Mouse (Mus musculus) embryonic facial prominence, embryonic 15.5 days (tissue): ENCODE results near the gene Tgm1. TPM values are rescaled to one million over a fixed set of nuclear protein-coding genes. Genes with fewer than 3 reads are reported as not detected.
"Not testable (repeated sequence)": the region's sequence is repeated elsewhere in the genome, so short reads cannot be mapped to it uniquely, and the experiment has no call there.

ENCODE experiments used
- ATAC-seq: fragments of 200-750 bp; cut with Nextera tagmentation; 2 replicates; pipeline ENCODE4 v1.8.0; 2017; ENCODE audit warnings: low read depth, moderate TSS enrichment; ENCODE audit not compliant: insufficient number of reproducible peaks, low FRiP score, low TSS enrichment
- H3K27ac ChIP-seq: fragments of 300-500 bp; sonication (generic); replicated peaks from 2 replicates; pipeline ENCODE4 v1.5.1; 2015; ENCODE audit warnings: mild to moderate bottlenecking, inconsistent platforms
- H3K27me3 ChIP-seq: fragments of 300-500 bp; sonication (generic); 2 replicates; pipeline ENCODE4 v1.6.1; 2015; ENCODE audit warnings: inconsistent platforms
- H3K36me3 ChIP-seq: fragments of 300-500 bp; sonication (generic); 2 replicates; pipeline ENCODE4 v1.6.1; 2015; ENCODE audit warnings: mild to moderate bottlenecking, inconsistent platforms
- H3K4me1 ChIP-seq: fragments of 300-500 bp; sonication (generic); 2 replicates; pipeline ENCODE4 v1.6.1; 2015; ENCODE audit warnings: inconsistent platforms
- H3K4me2 ChIP-seq: fragments of 300-500 bp; sonication (generic); replicated peaks from 2 replicates; pipeline ENCODE4 v1.6.1; 2015; ENCODE audit warnings: mild to moderate bottlenecking, inconsistent platforms
- H3K4me3 ChIP-seq: fragments of 300-500 bp; sonication (generic); replicated peaks from 2 replicates; pipeline ENCODE4 v1.5.1; 2015; ENCODE audit warnings: mild to moderate bottlenecking, inconsistent platforms
- H3K9ac ChIP-seq: fragments of 300-500 bp; sonication (generic); 2 replicates; pipeline ENCODE4 v1.6.1; 2015; ENCODE audit warnings: inconsistent platforms
- H3K9me3 ChIP-seq: fragments of 300-500 bp; sonication (generic); replicated peaks from 2 replicates; pipeline ENCODE4 v1.6.1; 2016; ENCODE audit warnings: inconsistent platforms
- WGBS: fragments of 180-500 bp; shearing (Covaris S2); methylation state at CpG from one replicate; pipeline ENCODE4 v1.1.7; 2015; 5-methylcytosine and 5-hydroxymethylcytosine counted together
- polyA plus RNA-seq: library from polyadenylated mRNA; unstranded; fragments of >200 nt; fragmentation: Nextera tagmentation; extraction: Ambion mirVana; gene quantifications from 2 replicates; pipeline ENCODE4 v1.2.1, GENCODE M21; 2015

Gene Tgm1
- 27.3 and 28.0 TPM in 2 replicates for polyA plus RNA-seq

DNA sequence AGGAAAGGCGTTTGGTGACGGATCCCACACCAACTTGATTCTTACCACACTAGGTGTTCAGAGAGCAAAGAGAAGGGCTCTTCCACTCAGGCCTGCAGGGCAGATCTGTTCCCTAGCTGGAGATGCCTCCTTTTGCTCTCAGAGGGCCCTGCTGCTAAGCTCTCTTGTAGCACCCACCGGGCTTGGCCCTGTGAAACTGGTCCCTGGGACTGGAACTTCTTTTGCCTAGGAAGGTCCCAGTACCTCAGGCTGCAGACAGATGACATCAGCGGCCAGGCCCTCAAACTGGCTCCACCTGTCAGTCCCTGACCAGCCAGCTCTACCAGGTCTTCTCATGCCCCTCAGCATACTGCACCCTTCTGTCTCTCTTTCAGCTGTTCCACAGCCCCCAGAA lies at the start of gene Tgm1:
Tgm1 (minus strand) TSS at position 198 of the 394 bp plus-strand sequence.
- Histone ChIP-seq H3K4me3 (peak within 1 kb of the TSS; percentile 23), H3K9me3 (no peaks in the 10 kb centered on the region), H3K4me1 (peaks cover 19% of the 10 kb centered on the region), H3K4me2 (peak within 1 kb of the TSS; percentile 41), H3K27ac (peak within 1 kb of the TSS; percentile 74), H3K36me3 (peaks cover 22% of the 10 kb centered on the region), H3K9ac (no peak within 1 kb of the TSS; the same call in 1 of the 2 replicates), H3K27me3 (peaks cover 10% of the 10 kb centered on the region; the same call in 1 of the 2 replicates)
- ATAC-seq, result no peak
- WGBS, result 24% methylated on average over 4 of the region's 4 CpGs

DNA sequence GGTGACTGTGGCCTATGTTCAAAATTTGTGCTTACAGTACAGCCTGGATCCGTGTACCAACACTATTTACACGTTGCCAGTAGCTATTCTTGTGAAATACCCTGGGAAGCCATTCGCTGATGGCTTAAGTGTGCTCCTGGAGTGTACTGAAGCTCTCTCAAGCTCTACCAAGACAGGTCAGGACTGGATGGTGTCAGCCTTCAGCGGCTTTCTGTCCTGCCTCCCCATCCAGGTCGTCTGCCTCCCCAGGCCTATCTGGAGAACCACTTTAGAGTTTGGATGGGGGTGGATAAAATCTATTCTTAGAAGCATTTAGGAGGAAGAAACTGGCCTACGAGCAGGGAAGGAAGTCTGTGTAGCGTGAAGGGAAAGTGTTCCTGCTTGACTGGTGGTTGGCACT lies 49.4 kb upstream of the Tgm1 start:
- no peaks in the 10 kb centered on the region for H3K36me3 ChIP-seq
- H3K9me3 ChIP-seq, result no peaks in the 10 kb centered on the region
- H3K27ac ChIP-seq, result peak overlapping the region; percentile 58; the same call in 1 of the 2 replicates
- H3K4me1 ChIP-seq, result peaks cover 31% of the 10 kb centered on the region
- peak overlapping the region; percentile 97 for H3K4me2 ChIP-seq
- no peak for ATAC-seq
- H3K4me3 ChIP-seq, result no peak overlapping the region
- H3K27me3 ChIP-seq, result peaks cover 37% of the 10 kb centered on the region
- H3K9ac ChIP-seq, result no peak overlapping the region
- 51% methylated on average over 7 of the region's 7 CpGs for WGBS

DNA sequence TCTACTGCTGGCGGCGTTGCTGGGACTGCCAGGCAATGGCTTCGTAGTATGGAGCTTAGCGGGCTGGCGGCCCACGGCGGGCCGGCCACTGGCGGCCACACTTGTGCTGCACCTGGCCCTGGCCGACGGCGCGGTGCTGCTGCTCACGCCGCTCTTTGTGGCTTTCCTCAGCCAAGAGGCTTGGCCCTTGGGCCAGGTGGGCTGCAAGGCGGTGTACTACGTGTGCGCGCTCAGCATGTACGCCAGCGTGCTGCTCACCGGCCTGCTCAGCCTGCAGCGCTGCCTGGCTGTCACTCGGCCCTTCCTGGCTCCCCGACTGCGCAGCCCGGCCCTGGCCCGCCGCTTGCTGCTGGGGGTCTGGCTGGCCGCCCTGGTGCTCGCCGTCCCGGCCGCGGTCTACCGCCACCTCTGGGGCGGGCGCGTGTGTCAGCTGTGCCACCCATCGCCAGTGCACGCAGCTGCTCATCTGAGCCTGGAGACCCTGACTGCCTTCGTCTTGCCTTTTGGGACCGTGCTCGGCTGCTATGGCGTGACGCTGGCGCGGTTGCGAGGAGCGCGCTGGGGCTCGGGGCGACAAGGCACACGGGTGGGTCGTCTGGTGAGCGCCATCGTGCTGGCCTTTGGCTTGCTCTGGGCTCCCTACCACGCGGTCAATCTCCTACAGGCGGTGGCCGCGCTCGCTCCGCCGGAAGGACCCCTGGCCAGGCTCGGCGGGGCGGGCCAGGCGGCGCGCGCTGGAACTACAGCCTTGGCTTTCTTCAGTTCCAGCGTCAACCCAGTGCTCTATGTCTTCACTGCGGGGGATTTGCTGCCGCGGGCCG lies 48.5 kb upstream of the Tgm1 start:
- ATAC-seq, result peak; percentile 73
- under 1% methylated on average over 77 of the region's 77 CpGs for WGBS
- H3K27me3 ChIP-seq, result peaks cover 30% of the 10 kb centered on the region
- H3K9me3 ChIP-seq, result no peaks in the 10 kb centered on the region
- H3K4me1 ChIP-seq, result peaks cover 22% of the 10 kb centered on the region
- H3K4me2 ChIP-seq, result peak overlapping the region; percentile 97
- peak overlapping the region; percentile 60 for H3K4me3 ChIP-seq
- H3K27ac ChIP-seq, result peak overlapping the region; percentile 58
- H3K36me3 ChIP-seq, result no peaks in the 10 kb centered on the region
- H3K9ac ChIP-seq, result peak overlapping the region; percentile 69

DNA sequence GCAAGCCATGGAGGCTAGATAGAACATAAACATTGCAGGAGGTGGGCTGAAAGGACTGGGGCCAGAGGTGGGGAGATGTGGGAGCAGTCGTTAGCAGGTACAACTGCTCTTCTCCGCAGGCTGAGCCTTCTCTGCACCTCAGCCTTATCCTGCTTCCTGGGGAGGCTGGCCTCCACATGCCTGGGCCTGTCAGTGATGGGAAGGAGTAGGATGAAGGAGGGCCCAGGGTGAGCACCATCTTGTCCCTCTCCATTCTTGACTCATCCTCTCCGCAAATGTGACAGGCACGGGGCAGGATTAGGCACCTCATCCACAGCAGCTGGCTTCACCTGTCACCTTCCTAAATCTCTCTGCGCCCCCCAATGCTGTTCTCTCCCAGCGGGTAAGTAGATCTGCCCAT lies 47.4 kb upstream of the Tgm1 start, which contains the start of gene Ltb4r2:
Ltb4r2 (plus strand) TSS at position 266 of the 400 bp plus-strand sequence.
- Histone ChIP-seq H3K9ac (peak within 1 kb of the TSS; percentile 69), H3K9me3 (no peaks in the 10 kb centered on the region), H3K4me3 (peak within 1 kb of the TSS; percentile 60), H3K27me3 (peaks cover 24% of the 10 kb centered on the region), H3K36me3 (peaks cover 8% of the 10 kb centered on the region; the same call in 1 of the 2 replicates), H3K4me1 (peaks cover 22% of the 10 kb centered on the region), H3K4me2 (peak within 1 kb of the TSS; percentile 97), H3K27ac (peak within 1 kb of the TSS; percentile 58; the same call in 1 of the 2 replicates)
- WGBS, result 64% methylated on average over 6 of the region's 6 CpGs
- ATAC-seq, result no peak

DNA sequence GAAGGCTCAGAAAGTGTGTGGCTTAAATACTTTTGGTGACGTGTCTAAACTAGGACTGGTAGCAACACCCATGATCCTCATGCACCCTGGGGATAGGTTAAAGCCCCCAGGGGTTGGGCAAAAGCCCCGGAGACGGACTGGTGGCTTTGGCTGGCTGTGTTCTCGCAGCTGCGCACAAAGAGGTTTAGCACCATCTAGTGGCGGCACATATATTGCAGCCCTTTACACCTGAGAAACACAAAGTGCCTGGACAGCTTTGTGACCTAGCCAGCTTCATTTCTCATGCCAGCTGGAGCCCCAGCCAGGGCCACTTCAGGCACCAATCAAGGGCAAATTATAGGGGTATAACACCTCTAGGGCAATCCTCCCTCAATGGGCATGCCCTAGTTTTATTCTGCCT lies 46.4 kb upstream of the Tgm1 start:
- Histone ChIP-seq H3K4me1 (peaks cover 22% of the 10 kb centered on the region), H3K4me2 (peak overlapping the region; percentile 41), H3K4me3 (peak overlapping the region; percentile 12), H3K27me3 (peaks cover 18% of the 10 kb centered on the region), H3K36me3 (peaks cover 18% of the 10 kb centered on the region)
- H3K9me3 ChIP-seq, H3K9ac ChIP-seq, ATAC-seq, H3K27ac ChIP-seq: not testable (repeated sequence)
- 0% methylated on average over 6 of the region's 6 CpGs for WGBS

DNA sequence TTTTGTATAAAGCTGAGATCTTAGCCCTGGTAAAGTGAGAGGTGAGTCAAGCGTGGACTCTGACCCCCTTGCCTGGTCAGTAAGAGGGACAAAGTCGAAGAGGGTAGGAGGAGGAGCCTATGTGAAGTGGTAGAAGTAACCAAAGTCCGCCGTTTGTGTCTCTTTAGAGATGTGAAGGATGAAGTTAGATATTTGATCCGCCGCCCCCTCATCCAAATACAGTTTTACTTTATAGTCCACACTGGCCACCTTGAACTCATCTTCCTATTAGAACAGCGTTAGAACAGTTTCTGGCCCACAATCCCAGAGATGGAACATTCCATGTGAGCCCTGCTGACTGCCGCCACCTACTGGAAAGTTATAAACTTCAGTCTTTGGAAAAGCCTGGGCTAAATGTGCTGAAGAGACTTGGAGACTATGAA lies 44.6 kb upstream of the Tgm1 start, which contains the start of gene Cideb:
Cideb (minus strand) TSS at position 96 of the 422 bp plus-strand sequence.
- ATAC-seq, result no peak
- Histone ChIP-seq H3K9ac (no peak within 1 kb of the TSS), H3K9me3 (no peaks in the 10 kb centered on the region), H3K4me1 (peaks cover 22% of the 10 kb centered on the region), H3K27me3 (peaks cover 10% of the 10 kb centered on the region), H3K27ac (no peak within 1 kb of the TSS), H3K36me3 (peaks cover 36% of the 10 kb centered on the region), H3K4me2 (peak within 1 kb of the TSS; percentile 33), H3K4me3 (no peak within 1 kb of the TSS; the same call in 1 of the 2 replicates)
- WGBS, result 16% methylated on average over 8 of the region's 8 CpGs

DNA sequence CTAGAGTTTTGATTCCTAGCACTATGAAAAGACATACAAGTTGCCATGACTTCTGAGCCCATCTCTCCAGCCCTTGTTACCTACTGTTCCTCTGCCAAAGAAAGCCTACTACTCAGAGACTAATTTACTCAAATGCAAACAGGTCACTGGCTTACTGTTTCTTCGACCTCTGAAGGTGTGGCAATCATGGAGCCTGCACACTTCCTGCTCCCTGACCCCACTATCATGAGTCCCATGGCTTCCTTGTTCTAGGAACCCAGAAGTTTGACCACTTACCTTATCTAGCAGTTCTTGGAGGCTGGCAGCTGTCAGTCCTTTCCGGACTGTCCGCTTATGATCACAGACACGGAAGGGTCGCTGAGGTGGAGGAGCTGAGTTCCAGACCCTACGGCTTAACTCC lies 43.8 kb upstream of the Tgm1 start:
- Histone ChIP-seq H3K4me3 (no peak overlapping the region), H3K9me3 (no peaks in the 10 kb centered on the region), H3K4me1 (peaks cover 15% of the 10 kb centered on the region), H3K27ac (no peak overlapping the region), H3K9ac (no peak overlapping the region), H3K27me3 (peaks cover 10% of the 10 kb centered on the region), H3K4me2 (no peak overlapping the region), H3K36me3 (peaks cover 44% of the 10 kb centered on the region)
- WGBS, result 84% methylated on average over 6 of the region's 6 CpGs
- ATAC-seq, result no peak

DNA sequence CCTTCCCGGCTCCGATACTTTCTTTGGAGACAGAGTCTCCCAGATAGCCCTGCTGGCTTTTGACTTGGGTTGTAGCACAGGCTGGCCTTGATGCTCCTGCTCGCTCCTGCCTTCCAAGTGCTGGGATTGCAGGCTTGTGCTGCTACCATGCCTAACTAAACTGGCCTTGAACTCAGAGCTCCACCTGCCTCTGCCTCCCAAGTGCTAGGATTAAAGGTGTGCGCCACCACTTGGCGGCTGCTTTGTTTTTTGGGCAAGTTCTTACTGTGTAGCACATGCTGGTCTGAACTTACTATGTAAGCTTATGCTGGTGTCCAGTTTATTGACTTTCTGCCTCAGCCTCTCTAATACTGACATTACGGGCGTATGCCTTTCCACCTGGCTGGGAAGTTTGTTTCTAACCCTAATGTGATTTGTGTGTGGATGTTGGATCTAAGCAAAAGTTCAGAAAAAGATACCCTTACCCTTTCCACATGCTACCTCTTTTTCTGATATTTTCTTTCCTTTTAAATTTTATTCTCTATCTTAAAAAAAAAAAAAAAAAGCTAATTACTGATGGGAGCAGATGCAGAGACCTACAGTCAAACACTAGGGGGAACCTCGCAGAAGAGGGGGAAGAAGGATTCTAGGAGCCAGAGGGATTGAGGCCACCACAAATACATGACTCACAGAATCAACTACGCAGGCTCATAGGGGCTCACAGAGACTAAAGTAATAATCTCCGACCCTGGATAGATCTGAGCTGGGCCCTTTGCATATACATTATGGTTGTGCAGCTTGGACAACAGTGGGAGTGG lies 33.5 kb upstream of the Tgm1 start:
- Histone ChIP-seq H3K9me3 (no peaks in the 10 kb centered on the region), H3K4me2 (peak overlapping the region; percentile 94), H3K36me3 (peaks cover 41% of the 10 kb centered on the region), H3K4me3 (peak overlapping the region; percentile 91; the same call in 1 of the 2 replicates), H3K4me1 (peaks cover 32% of the 10 kb centered on the region), H3K27ac (no peak overlapping the region), H3K27me3 (no peaks in the 10 kb centered on the region), H3K9ac (no peak overlapping the region)
- no peak for ATAC-seq
- WGBS, result 88% methylated on average over 10 of the region's 10 CpGs

DNA sequence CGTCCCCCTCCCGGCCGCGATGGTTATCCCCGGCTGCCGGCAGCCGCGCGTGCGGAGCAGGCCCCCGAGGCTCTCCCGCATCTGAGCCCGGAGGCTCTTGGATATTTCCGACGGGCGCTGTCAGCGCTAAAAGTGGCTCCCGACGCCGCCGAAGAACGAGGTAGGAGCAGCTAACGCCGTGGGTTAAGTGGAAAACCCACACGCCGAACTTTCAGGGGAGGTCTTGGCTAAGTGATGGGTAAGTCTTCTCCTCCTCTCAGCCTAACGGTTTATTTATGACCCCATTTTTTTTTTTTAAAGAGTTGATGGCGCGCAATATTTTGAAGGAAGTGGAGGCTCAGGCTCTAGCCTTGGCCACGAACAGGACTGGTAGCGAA lies 32.1 kb upstream of the Tgm1 start:
- Histone ChIP-seq H3K9ac (peak overlapping the region; percentile 86), H3K4me1 (peaks cover 32% of the 10 kb centered on the region), H3K9me3 (no peaks in the 10 kb centered on the region), H3K27me3 (no peaks in the 10 kb centered on the region), H3K4me2 (peak overlapping the region; percentile 94), H3K4me3 (peak overlapping the region; percentile 91), H3K36me3 (peaks cover 40% of the 10 kb centered on the region), H3K27ac (peak overlapping the region; percentile 51)
- ATAC-seq, result no peak
- WGBS, result 0% methylated on average over 31 of the region's 31 CpGs

DNA sequence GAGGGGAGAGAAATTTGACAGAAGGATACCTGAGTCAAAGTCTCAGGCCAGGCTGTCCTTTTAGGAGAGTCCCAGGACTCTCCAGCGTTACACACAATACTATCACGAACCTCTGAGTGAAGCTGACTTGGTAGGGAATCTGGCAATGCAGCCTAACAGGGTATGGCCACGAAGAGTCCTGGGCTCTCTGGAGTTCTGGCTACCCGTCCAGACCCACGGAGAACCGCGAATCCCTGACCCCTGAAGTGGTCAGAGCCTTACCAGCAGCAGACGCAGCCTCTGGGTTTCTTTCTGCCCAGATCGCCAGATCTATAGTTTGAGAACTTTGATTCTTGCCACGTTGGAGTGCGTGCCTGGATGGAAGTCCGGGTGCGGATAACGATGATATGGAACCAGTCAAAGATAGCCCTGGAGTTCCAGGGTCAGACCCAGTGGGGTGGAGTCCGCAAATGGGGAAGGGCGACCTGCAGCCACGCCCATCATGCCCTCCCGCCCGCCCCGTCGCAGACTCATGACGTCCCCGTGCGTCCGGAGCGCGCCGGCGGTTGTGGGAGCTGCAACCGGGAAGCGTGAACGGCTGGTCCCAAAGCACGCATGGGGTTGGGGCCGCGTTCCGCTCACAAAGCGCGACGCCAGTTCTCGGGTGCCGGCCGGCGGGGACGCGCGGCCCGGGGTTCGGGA lies 31.6 kb upstream of the Tgm1 start, which contains the start of the genes Dhrs1 and Nop9:
Dhrs1 (minus strand) TSS at position 511 of the 681 bp plus-strand sequence.
Nop9 (plus strand) TSS at position 514 of the 681 bp plus-strand sequence.
- WGBS, result 1% methylated on average over 47 of the region's 48 CpGs
- H3K4me1 ChIP-seq, result peaks cover 32% of the 10 kb centered on the region
- H3K27me3 ChIP-seq, result no peaks in the 10 kb centered on the region
- peak within 1 kb of the TSS; percentile 86 for H3K9ac ChIP-seq
- peak; percentile 81 for ATAC-seq
- H3K4me3 ChIP-seq, result peak within 1 kb of the TSS; percentile 91
- peak within 1 kb of the TSS; percentile 94 for H3K4me2 ChIP-seq
- peaks cover 42% of the 10 kb centered on the region for H3K36me3 ChIP-seq
- no peaks in the 10 kb centered on the region for H3K9me3 ChIP-seq
- H3K27ac ChIP-seq, result peak within 1 kb of the TSS; percentile 51
